Mouse (Mus musculus): ENCODE measurements around the gene Lmo2.
A peak's percentile ranks its signal among the peaks of the same experiment; 100 is the strongest.

The Lmo2 gene

DNA sequence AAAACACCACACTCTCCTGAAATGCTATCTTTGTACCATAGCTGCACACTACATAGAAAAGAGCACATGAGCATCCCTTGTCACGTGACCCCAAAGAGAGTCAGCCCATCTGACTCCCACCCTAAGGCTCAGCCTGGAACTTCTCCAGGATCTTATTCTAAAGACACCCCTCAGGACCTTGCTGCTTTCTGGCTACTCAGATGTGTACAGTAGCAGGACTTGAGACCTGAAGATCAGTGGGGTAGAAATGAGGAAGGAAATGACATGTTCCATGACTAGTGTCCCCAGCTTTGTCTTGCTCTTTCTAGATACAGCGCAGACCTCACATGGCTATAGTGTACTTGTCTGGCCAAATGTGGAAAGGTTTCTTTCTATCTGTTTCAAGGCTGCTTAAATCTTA, 12.9 kb upstream of the Lmo2 start:
- DNase-seq: no peak

GRCm38 (mm10) chr2:103945571-103946092, 12.2 kb upstream of the Lmo2 start:
- peak; percentile 61 for DNase-seq

GRCm38 (mm10) chr2:103946892-103947291, 10.9 kb upstream of the Lmo2 start:
- DNase-seq: no peak

GRCm38 (mm10) chr2:103947982-103948655, 9.7 kb upstream of the Lmo2 start:
- no peak for DNase-seq

DNA sequence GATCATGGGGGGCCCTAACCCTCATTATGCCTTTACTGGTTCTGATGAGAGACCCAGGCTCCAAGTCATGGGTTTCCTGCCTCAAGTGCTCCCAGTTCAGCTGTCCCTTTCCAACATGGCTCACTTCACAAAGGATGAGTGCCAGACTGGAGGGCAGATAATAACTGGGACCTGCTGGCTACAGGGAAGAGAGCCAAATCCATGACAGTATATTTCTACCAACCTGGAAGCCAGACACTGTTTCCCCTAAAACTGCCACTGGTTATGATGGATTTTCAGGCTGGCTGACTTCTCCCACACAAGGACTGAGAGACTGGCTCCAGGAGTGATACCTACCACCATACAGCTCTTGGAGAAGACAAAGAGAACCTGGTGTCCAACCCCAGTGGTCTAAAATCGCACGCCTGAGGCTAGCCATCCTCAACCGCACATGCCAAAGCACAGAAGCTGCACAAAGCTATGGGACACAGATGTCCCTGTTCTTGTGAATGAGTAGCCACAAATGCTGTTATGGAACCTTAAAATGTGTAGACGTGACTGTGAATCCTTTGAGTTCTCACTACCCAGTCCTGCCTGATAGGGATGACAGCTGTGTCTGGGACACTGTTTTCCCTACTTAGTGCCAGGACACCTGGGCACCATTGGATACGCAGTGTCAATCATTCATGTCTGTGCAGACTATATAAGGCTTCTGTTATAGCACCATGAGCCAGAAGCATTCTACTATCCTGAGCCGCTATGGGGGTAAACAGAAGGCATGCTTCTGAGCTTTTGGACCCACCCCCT, 4.5 kb upstream of the Lmo2 start:
- no peak for DNase-seq

DNA sequence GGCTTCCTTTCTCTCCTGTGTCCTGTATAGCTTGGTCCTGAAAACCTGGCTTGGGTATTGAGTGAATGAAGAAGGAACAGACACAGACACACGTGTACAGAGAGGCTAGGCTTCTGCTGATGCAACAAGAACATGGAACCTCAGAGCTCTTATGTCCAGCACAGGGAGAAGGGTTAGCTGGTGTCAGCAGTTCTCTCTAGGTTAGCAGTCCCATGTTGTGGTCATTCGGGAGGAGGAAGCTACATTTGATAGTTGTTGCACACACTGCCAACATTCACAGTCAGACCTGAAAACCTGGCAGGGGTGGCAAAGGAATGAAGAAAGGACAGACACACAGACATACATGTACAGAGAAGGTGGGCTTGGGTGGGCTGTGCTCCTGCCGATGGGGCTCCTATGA, 2.1 kb upstream of the Lmo2 start:
- no peak for DNase-seq

DNA sequence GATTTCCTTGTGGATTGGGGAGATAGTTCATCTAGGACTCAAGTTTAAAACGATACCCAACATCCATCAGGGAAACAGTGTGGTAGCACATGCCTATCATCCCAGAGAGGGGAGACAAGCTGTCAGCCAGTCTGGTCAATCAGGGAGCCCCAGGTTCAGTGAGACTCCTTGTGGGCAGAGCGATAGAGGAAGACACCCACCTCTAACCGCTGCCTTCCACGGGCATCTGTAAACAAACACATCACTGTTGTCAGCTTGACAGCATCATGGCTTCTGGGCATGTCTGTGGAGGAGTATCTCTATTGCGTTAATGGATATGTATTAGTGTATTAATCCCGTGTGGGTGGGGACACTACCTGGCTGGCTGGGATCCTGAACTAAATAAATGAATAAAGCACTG, 919 bp upstream of the Lmo2 start:
- no peak for DNase-seq

- no peak for DNase-seq
Observed at GRCm38 (mm10) chr2:103958634-103959033, 848 bp downstream of the Lmo2 start.

DNA sequence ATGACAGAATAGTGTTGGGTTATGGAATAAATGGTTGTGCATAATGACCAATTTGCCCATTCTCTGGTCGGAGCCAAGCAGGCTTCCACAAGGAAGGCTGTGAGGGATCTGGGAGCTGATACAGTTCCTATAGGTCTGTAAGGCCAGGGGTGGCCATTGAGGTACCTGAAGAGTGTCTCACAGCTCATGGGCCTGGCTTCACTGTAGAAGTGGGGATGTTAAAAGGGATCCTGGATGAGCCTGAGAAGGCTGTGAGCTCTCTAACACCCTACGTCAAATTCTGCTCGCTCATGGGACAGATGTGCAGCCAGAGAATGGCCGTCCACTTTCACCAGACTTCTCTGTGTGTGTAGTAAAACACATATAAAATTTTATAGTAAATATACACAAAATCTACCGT, 1.3 kb downstream of the Lmo2 start:
- no peak for DNase-seq

- DNase-seq: no peak
Observed at GRCm38 (mm10) chr2:103959574-103959973, 1.8 kb downstream of the Lmo2 start.

GRCm38 (mm10) chr2:103962349-103962748, 4.6 kb downstream of the Lmo2 start:
- no peak for DNase-seq

DNA sequence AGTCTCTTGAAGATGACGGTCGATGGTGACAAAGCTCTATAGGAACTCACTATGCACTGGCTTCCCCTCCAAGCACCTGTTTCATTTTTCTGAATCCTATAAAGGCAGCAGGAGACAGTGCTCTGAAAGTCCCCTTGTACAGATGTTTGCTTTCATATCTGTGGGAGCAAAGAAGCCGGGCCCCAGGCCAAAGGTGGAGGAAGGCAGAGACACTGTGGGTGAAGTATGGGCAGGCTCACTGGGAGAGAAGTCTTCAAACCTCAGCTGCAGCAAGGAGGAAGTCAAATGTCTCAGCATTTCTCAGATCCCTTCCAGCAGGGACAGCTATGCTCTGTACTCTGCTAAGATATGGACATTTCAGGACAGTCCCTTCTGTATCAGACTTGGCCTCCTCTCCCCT, 7.6 kb downstream of the Lmo2 start:
- no peak for DNase-seq

DNA sequence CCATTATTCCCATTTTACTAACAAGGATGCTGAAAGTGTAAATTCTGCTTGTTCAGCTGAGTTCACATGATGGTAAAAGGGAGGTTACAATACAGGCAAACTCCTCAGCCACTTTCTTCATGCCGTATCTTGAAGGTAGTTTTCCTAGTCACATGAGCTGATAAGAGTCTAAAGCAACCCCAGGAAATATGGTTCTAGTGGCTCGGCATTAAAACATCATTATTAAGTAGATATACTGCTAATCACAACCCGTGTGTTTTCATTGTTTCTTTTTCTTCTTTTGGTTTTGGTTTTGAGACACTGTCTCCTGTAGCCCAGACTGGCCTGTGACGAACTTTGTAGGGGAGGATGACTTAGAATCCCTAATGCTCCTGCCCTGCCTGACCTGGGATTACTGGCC, 10.4 kb downstream of the Lmo2 start:
- DNase-seq: no peak

DNA sequence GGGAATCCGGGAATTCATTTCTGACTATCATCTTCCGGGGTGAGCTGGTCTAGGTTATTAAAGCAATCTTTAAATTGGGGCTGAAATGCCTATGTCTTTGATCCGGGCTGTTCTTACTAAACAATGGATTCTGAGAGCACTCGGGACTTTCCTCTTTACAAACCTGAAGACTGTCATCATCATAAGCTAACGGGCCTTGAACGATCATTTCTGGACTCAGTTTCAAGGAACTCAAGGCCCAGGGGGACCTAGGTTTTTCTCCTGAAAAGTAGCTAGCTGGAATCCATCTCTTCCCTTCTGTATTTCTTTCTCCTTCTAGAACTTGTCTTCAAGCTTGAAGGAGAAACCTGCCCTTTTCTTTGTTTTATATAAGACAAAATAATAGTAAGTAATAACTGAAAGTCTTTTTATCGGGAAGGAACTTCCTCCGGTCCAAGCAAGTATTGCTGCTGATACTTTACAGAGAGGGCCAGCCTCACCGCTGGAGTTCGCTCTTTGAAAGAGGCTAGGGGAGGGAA, 11.2 kb downstream of the Lmo2 start:
- no peak for DNase-seq

GRCm38 (mm10) chr2:103969437-103970040, 11.8 kb downstream of the Lmo2 start:
- DNase-seq: peak; percentile 68

DNA sequence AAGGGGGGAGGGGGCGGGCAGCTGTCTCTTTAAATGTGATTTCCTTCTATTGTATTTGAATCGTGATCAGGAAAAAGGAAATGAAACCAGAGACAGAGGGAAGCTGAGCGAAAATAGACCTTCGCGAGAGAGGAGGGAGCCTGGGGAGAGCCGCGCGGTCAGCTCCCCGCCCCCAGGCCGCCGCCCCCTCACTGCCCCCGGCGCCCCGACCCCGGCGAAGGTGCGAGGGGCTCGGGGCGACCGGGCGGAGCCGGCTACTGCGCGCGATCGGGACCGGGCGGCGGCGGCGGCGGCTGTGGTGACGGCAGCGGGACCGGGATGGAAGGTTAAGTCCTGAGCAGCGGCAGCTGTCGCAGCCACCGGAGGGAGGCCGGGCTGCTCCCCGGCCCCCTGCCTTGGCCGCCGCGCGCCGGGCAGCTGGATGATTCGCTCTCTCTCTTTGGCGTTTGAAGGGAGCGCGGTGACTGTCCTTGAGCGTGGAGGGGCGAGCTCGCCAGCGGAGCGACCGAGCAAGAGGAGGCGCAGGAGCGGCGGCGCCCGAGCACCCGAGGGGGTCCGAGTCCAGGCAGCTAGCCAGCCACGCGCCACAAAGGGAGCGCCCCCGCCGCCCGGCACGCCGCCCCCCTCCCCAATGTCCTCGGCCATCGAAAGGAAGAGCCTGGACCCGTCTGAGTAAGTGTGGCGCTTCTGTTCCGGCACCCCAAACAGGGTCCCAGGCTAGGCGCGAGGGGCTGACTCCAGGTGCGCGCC, 12.4 kb downstream of the Lmo2 start:
- peak; percentile 58 for DNase-seq

DNA sequence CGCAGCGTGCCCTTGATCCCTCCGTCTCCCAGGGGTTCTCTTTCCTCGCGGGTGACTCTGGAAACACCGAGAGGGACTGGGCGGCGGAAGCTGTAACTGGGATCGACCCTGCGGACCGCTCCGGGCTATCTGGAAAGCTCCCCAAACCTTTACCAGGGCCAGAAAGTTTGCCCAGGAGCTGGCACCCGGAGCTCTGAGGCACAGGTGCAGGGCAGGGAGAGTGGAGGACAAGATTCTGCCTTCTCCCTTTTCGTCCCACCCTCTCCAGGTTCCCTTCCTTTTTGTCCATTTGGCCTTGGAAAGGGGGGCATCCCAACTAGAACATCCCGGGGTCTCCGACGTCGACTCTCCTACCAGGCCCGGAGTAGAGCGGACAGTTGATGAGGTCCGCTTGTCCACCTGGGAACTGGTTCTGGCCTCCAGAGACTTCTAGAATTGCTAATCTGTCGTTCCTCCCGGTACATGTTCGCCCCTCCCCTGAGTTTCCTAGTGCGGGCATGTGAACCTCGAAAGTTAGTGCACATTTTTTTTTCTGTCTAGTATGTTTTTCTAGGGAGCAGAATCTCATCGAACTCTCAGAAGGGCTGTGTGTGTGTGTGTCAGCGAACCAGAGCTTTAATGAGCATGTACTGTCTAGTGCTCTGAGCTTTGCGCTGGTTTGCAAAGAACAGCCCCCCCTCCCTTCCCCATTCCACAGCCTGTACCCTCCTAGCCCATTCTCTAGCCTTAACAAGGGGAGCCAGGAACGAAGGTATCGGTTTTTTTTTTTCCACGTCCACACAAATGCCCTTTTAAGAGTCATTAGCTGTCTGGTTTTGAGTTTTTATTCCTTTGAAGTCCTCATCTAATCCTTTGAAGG, 13.2 kb downstream of the Lmo2 start:
- peak; percentile 6 for DNase-seq

GRCm38 (mm10) chr2:103971838-103972237, 14.1 kb downstream of the Lmo2 start:
- peak; percentile 6 for DNase-seq

- no peak for DNase-seq
Observed at GRCm38 (mm10) chr2:103975904-103976303, 18.1 kb downstream of the Lmo2 start.

DNA sequence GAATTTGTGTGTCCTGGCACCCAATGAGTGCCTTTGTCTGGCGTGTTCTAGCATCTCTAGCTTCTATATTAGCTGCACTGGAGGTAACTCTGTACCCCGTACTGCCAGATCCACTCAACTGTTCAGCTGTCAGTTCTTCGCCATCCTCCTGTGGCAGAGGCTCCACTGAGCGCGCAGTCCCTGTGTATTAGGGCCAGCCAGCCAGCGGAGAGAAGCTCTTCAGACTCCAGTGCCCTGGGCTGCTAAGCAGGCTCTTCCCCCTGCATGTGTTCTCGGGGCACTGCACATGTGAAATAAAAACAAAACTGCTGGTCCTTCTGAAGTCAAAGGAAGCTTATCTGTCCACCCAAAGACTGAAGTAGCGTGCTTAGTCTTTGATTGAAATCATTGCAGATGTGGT, 19.4 kb downstream of the Lmo2 start:
- no peak for DNase-seq

- DNase-seq: no peak
Observed at GRCm38 (mm10) chr2:103977716-103978115, 19.9 kb downstream of the Lmo2 start.

- DNase-seq: peak; percentile 85
Observed at GRCm38 (mm10) chr2:103982250-103982649, 24.5 kb downstream of the Lmo2 start.

Measured in lung, postnatal 36 days (tissue).